Mouse (Mus musculus): ENCODE results near the gene Ppp1r15a. TPM values are rescaled to one million over a fixed set of nuclear protein-coding genes. Genes with fewer than 3 reads are reported as not detected.
"Not testable (repeated sequence)": the region's sequence is repeated elsewhere in the genome, so short reads cannot be mapped to it uniquely, and the experiment has no call there.

The Ppp1r15a gene
- polyA plus RNA-seq, 1 experiment from 2014 or later = 22.9 TPM

DNA sequence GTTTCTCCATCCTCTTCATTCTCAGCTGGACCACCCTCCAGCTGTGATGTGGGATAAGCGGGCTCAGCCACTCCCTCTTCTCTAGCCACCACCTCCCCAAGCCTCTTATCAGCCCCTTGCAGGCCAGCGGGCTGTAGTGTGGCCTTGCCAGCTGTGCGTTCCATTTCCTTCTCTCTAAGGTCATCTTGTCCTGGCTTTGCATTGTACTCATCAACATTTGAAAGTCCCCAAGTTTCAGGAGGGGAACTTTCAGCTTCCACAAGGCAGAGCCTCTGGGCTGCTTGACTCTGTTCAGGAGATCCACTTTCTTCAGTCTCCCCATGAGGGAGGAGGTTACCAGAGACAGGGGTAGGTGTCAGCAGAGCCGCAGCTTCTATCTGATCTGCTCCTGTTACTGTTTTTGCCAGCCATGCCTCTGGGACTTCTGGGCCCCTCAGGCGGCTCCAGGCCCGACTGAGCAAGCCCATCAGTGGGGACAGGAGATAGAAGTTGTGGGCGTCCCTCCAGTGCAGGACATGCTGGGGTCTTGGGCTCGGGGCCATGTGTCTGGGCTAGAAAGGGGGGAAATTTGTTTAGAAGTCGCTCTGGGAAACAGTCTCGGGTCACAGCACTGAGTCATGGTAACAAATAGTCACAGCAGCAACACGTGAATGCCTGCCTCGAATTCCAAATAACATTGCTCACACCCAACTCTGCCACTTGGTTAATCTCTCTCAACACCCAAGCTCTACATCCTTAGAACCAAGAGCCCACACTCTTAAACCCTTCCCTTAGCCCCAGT, 1.0 kb downstream of the Ppp1r15a start:
- Histone ChIP-seq H3K4me2 (peak overlapping the region; percentile 82), H3K9me3 (no peaks in the 10 kb centered on the region), H3K27me3 (no peaks in the 10 kb centered on the region), H3K4me3 (peak overlapping the region; percentile 83), H3K9ac (peak overlapping the region; percentile 89), H3K36me3 (peaks cover 17% of the 10 kb centered on the region), H3K4me1 (peaks cover 41% of the 10 kb centered on the region), H3K27ac (peak overlapping the region; percentile 82)
- ATAC-seq (ENCODE audit: insufficient number of reproducible peaks, insufficient read depth, low FRiP score, low TSS enrichment, low read depth) = no peak
- 25% methylated on average over 12 of the region's 12 CpGs for WGBS

DNA sequence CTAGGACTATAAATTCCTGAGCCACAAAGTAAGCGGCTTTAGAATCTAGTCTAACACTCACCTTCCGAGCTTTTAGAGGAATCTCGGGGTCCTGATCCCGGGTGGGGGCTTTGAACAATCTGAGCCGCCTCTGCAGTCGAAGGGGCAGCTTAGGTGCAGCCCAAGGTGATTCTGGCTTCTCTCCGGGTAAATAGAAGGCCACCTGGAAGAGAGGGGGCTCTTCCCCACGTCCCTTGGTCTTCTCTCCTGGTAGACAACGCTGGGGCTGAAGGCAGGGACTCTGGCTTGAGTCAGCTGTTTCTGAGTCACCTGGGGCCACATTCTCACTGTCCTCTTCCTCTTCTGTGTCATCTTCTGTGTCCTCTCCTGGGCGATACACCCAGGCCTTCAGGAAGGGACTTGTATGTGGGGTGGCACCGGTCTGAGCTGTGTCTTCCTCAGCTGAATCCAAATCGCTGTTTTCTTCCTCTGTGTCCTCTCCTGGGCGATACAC, 2.3 kb downstream of the Ppp1r15a start:
- H3K4me3 ChIP-seq = peak overlapping the region; percentile 9; the same call in 1 of the 2 replicates
- no peaks in the 10 kb centered on the region for H3K9me3 ChIP-seq
- H3K4me2 ChIP-seq = peak overlapping the region; percentile 30
- 84% methylated on average over 13 of the region's 13 CpGs for WGBS
- H3K9ac ChIP-seq = peak overlapping the region; percentile 22; the same call in 1 of the 2 replicates
- ATAC-seq (ENCODE audit: insufficient number of reproducible peaks, insufficient read depth, low FRiP score, low TSS enrichment, low read depth) = no peak
- peaks cover 36% of the 10 kb centered on the region for H3K4me1 ChIP-seq
- no peaks in the 10 kb centered on the region for H3K27me3 ChIP-seq
- H3K36me3 ChIP-seq = peaks cover 17% of the 10 kb centered on the region
- H3K27ac ChIP-seq = no peak overlapping the region; the same call in 1 of the 2 replicates

DNA sequence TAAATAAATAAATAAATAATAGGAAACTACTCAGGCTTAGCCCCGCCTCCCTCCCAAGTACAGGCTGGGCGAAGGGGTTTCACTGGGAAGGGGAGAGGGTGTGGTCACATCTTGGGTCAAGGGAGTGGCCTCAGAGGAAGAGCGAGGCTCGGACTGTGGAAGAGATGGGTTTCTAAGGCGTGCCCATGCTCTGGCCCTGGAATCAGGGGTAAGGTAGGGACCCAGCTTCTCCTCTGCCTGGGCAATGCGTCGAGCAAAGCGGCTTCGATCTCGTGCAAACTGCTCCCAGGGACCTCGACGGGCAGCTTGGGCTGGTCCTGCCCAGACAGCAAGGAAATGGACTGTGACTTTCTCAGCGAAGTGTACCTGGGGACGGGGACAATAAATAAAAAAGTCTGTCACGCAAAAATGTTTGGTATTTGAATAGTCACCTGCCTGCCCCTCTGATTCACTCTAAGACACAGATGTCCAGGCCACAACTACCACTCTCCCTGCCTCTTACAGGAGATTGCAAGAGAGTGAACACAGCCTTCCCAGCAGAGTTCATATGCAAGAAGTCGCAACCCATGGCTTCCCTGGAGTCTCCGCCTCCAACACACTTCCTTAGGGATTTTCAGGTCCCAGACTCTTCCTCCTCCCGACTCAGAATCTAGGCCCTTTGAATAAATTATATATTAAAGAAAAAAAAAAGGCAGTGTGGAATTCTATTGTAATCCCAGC, 3.0 kb downstream of the Ppp1r15a start:
- WGBS = 69% methylated on average over 18 of the region's 18 CpGs
- peak overlapping the region; percentile 9; the same call in 1 of the 2 replicates for H3K4me3 ChIP-seq
- H3K36me3 ChIP-seq = peaks cover 17% of the 10 kb centered on the region
- peak overlapping the region; percentile 30 for H3K4me2 ChIP-seq
- peaks cover 36% of the 10 kb centered on the region for H3K4me1 ChIP-seq
- 0 out of 2 replicates have a peak overlapping the region, but pooled peaks have one; percentile 40 for H3K9ac ChIP-seq
- 0 out of 2 replicates have a peak, but pooled peaks have one; percentile 21 for ATAC-seq (ENCODE audit: insufficient number of reproducible peaks, insufficient read depth, low FRiP score, low TSS enrichment, low read depth)
- H3K9me3 ChIP-seq = no peaks in the 10 kb centered on the region
- no peak overlapping the region for H3K27ac ChIP-seq
- H3K27me3 ChIP-seq = no peaks in the 10 kb centered on the region

DNA sequence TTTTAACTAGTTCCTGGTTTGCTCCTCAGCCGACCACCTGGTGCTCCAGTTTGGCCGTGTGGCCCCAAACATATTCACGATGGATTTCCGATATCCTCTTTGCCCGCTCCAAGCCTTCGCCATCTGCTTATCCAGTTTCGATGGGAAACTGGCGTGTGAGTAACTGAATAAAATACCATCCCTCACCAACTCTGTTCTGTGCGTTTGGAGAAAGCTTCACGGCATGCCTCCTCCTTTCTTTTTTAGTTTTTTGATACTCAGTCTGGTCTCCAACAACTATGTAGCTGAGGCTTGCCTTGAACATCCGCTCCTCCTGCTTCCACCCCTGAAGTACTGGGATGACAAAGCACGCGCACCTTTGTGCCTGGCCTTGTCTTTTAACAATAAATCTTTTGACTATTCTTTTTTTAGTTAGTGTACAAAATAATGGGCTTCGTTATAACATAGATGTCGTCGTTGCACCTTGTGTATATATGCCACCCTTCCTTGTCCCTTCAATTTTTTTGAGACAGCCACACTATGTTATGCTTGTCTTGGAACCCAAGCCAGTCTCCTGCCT, 3.8 kb downstream of the Ppp1r15a start:
- peaks cover 36% of the 10 kb centered on the region for H3K4me1 ChIP-seq
- peak overlapping the region; percentile 61 for H3K4me2 ChIP-seq
- 53% methylated on average over 16 of the region's 16 CpGs for WGBS
- H3K36me3 ChIP-seq = peaks cover 17% of the 10 kb centered on the region
- no peaks in the 10 kb centered on the region for H3K27me3 ChIP-seq
- H3K27ac ChIP-seq = peak overlapping the region; percentile 92
- H3K4me3 ChIP-seq = peak overlapping the region; percentile 51
- peak overlapping the region; percentile 73; the same call in 1 of the 2 replicates for H3K9ac ChIP-seq
- H3K9me3 ChIP-seq = no peaks in the 10 kb centered on the region
- no peak for ATAC-seq (ENCODE audit: insufficient number of reproducible peaks, insufficient read depth, low FRiP score, low TSS enrichment, low read depth)

DNA sequence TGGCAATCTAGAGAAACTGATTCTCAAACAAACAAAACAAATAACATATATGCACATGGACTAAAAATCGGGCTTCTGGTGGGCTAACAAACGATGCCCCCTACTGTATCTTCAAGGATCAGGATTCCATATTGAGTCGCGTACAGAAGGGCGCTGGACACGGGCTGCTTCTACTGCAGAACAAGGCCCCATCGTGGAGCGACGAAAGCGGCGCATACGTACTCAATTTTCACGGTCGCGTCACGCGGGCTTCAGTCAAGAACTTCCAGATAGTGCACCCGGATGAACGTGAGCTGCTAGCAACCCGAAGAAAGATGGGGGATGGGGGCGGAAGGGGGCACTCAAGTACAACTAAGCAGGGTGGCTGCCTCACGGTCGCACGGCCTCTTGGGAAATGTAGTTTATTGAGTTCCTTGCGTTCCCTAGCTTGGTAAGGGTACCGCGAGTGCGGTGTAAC, 4.3 kb downstream of the Ppp1r15a start:
- WGBS = under 1% methylated on average over 28 of the region's 28 CpGs
- Histone ChIP-seq H3K27me3 (no peaks in the 10 kb centered on the region), H3K36me3 (peaks cover 17% of the 10 kb centered on the region), H3K9ac (peak overlapping the region; percentile 73), H3K4me3 (peak overlapping the region; percentile 51), H3K27ac (peak overlapping the region; percentile 92), H3K9me3 (no peaks in the 10 kb centered on the region), H3K4me2 (peak overlapping the region; percentile 61), H3K4me1 (peaks cover 34% of the 10 kb centered on the region)
- ATAC-seq (ENCODE audit: insufficient number of reproducible peaks, insufficient read depth, low FRiP score, low TSS enrichment, low read depth) = peak; percentile 78

DNA sequence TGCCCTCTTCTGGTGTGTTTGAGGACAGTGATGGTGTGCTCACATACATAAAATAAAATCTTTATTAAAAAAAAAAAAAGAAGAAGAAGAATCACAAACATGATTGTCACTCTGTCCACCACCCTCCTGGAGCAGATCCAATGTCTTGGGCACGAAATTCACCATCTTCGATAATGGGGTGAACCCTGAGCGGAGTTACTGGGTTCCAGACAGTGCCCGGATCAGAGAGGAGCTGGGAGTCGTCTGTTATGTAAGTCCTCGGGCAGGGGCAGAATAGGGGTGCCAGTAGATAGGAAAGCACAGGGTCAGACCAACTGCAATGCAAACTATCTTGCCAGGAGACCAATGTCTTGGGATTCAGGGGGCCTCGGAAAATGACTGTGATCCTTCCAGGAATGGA, 5.5 kb downstream of the Ppp1r15a start:
- peaks cover 35% of the 10 kb centered on the region for H3K4me1 ChIP-seq
- H3K9me3 ChIP-seq = no peaks in the 10 kb centered on the region
- no peak overlapping the region for H3K4me2 ChIP-seq
- WGBS = 93% methylated on average over 7 of the region's 7 CpGs
- peaks cover 17% of the 10 kb centered on the region for H3K36me3 ChIP-seq
- no peak overlapping the region for H3K9ac ChIP-seq
- H3K27ac ChIP-seq = no peak overlapping the region; the same call in 1 of the 2 replicates
- H3K27me3 ChIP-seq = no peaks in the 10 kb centered on the region
- no peak overlapping the region for H3K4me3 ChIP-seq
- no peak for ATAC-seq (ENCODE audit: insufficient number of reproducible peaks, insufficient read depth, low FRiP score, low TSS enrichment, low read depth)

DNA sequence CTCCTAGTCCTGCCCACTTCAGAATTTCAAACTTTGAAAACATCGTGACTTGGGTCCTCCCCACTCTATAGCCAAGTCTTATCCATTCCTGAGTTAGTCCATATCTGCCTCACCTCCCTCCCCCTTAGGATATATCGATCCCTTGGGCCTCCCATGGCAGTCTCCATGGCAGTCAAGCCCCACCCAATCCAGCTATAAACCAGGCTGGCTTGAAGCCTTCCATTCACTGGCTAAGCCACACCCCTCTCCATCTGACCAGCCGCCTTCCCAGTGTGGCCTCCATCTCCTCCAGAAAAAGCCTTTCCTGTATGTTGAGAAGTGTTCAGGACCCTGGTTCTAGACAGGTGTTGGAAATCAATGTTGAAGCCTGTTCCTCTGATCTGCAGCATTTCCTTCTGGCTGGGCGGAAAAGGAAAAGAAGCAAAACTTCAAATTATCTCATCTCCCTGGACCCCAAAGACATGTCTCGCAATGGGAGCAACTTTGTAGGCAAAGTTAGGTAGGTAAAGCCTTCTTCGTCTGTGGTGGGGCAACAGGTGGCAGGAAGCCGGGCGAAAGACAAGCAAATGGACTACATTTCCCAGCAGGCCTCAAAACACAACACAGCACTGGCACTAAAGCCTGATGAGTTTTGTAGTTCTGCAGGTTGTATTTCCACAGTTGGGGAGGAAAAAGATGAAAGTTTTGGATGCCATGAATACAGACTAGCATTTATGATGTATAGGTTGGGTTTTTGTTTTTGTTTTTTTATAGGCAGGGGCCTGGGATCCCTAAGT, 6.5 kb downstream of the Ppp1r15a start:
- no peak overlapping the region for H3K4me2 ChIP-seq
- no peaks in the 10 kb centered on the region for H3K27me3 ChIP-seq
- no peak overlapping the region for H3K4me3 ChIP-seq
- H3K36me3 ChIP-seq = peaks cover 17% of the 10 kb centered on the region
- no peak overlapping the region for H3K27ac ChIP-seq
- H3K9ac ChIP-seq = no peak overlapping the region
- H3K9me3 ChIP-seq = no peaks in the 10 kb centered on the region
- H3K4me1 ChIP-seq = peaks cover 33% of the 10 kb centered on the region
- ATAC-seq (ENCODE audit: insufficient number of reproducible peaks, insufficient read depth, low FRiP score, low TSS enrichment, low read depth) = no peak
- WGBS = 80% methylated on average over 8 of the region's 8 CpGs

DNA sequence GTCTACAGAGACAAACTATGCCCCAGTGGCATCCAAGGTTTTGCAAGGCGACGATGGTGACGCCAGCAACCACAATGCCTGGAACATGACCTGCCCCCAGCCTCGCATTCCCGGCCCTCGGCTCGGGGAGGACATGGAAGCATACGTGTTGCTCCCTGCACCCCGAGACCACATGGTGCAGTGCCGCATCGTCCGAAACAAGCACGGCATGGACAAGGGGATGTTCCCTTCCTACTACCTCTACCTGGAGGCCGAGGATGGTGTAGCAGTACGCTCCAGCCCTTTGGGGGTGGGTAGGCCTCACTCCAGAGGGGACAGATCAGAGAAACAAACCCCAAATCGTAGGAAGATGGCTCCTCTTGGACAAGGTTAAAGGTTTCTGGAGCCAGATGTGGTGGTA, 7.5 kb downstream of the Ppp1r15a start:
- Histone ChIP-seq H3K4me1 (peaks cover 26% of the 10 kb centered on the region), H3K4me3 (no peak overlapping the region), H3K9me3 (no peaks in the 10 kb centered on the region), H3K27me3 (no peaks in the 10 kb centered on the region), H3K36me3 (peaks cover 14% of the 10 kb centered on the region), H3K9ac (no peak overlapping the region), H3K4me2 (no peak overlapping the region), H3K27ac (no peak overlapping the region)
- ATAC-seq (ENCODE audit: insufficient number of reproducible peaks, insufficient read depth, low FRiP score, low TSS enrichment, low read depth) = no peak
- WGBS = 94% methylated on average over 16 of the region's 16 CpGs

DNA sequence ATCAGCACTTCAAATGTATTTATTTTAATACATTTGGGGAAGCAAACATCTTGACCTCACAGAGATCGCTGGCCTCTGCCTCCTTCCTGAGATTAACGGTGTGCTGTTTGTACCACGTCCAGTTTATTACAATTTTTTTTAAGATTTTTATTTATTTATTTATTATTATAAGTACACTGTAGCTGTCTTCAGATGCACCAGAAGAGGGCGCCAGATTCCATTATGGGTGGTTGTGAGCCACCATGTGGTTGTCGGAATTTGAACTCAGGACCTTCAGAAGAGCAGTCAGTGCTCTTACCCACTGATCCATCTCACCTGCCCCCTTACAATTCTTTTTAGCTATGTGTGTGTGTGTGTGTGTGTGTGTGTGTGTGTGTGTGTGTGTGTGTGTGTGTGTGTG, 9.2 kb downstream of the Ppp1r15a start:
- H3K4me2 ChIP-seq; H3K4me3 ChIP-seq; H3K36me3 ChIP-seq; H3K27me3 ChIP-seq; H3K9ac ChIP-seq; H3K9me3 ChIP-seq; H3K27ac ChIP-seq; ATAC-seq (ENCODE audit: insufficient number of reproducible peaks, insufficient read depth, low FRiP score, low TSS enrichment, low read depth): not testable (repeated sequence)
- H3K4me1 ChIP-seq = peaks cover 14% of the 10 kb centered on the region
- WGBS = 75% methylated on average over 5 of the region's 5 CpGs

DNA sequence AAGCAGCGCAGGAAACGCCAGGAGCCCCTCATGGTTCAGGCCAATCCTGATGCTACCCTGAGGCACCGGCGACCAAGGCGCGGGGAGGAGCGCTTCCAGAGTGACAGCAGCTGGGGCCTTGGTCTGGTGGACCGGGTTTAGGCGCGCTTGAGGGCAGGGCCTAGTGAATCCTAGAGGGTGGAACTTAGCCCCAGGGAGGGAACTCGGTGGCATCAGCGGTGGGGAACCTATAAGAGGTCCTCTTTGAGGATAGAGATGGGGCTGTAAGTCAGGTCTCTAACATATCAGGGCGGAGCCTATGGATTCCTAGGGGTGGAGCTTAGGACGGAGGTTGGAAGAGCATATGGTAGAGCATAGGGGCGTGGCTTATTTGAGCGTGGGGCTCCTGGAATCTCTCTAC, 10.6 kb downstream of the Ppp1r15a start:
- ATAC-seq (ENCODE audit: insufficient number of reproducible peaks, insufficient read depth, low FRiP score, low TSS enrichment, low read depth) = peak; percentile 54; the same call in 1 of the 2 replicates
- H3K4me1 ChIP-seq = peaks cover 10% of the 10 kb centered on the region
- H3K27ac ChIP-seq = peak overlapping the region; percentile 66; the same call in 1 of the 2 replicates
- 0 out of 2 replicates have a peak overlapping the region, but pooled peaks have one; percentile 7 for H3K4me3 ChIP-seq
- no peaks in the 10 kb centered on the region for H3K27me3 ChIP-seq
- WGBS = 14% methylated on average over 16 of the region's 16 CpGs
- H3K4me2 ChIP-seq = peak overlapping the region; percentile 27
- no peak overlapping the region for H3K9ac ChIP-seq
- no peaks in the 10 kb centered on the region for H3K9me3 ChIP-seq
- no peaks in the 10 kb centered on the region for H3K36me3 ChIP-seq

DNA sequence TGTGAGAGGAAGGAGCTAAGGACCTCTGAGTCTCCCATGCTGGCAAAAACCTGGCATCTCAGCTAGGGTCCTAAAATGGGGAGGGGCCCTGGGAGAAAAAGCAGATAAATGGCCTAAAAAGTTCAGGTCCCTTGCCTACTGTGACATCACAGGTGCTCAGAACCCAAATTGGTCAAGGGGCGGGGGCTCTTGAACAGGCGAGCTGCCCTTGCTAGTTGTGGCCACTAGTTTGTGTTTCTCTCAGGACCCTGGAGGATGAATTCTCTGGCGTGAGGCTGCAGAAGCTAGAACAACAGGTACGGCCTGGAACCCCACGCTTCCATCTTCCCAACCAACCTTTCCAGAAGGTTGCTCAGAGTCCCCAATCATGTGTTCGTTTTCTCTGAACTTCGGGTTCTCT, 11.7 kb downstream of the Ppp1r15a start:
- peaks cover 13% of the 10 kb centered on the region for H3K4me1 ChIP-seq
- no peak overlapping the region for H3K4me3 ChIP-seq
- no peak overlapping the region for H3K9ac ChIP-seq
- H3K36me3 ChIP-seq = no peaks in the 10 kb centered on the region
- no peak overlapping the region for H3K4me2 ChIP-seq
- ATAC-seq (ENCODE audit: insufficient number of reproducible peaks, insufficient read depth, low FRiP score, low TSS enrichment, low read depth) = no peak
- no peaks in the 10 kb centered on the region for H3K27me3 ChIP-seq
- 81% methylated on average over 7 of the region's 7 CpGs for WGBS
- peak overlapping the region; percentile 44 for H3K27ac ChIP-seq
- no peaks in the 10 kb centered on the region for H3K9me3 ChIP-seq

Measured in embryonic facial prominence, embryonic 13.5 days (tissue).